Mouse (Mus musculus) kidney, postnatal 0 days (tissue): ENCODE results near the gene Calhm2. TPM values are rescaled to one million over a fixed set of nuclear protein-coding genes. Genes with fewer than 3 reads are reported as not detected.
"Not testable (repeated sequence)": the region's sequence is repeated elsewhere in the genome, so short reads cannot be mapped to it uniquely, and the experiment has no call there.

Experiments used
- ATAC-seq: fragments of 200-750 bp; cut with Nextera tagmentation; replicated peaks from 2 replicates; pipeline ENCODE4 v1.8.0; 2017; ENCODE audit warnings: low read depth, moderate number of reproducible peaks, moderate TSS enrichment, moderate library complexity; ENCODE audit not compliant: low FRiP score
- DNase-seq: peaks from one replicate; pipeline ENCODE4 v3.0.0-alpha.2; 2016; ENCODE audit warnings: low spot score
- H3K27ac ChIP-seq: fragments of 300-500 bp; sonication (generic); 2 replicates; pipeline ENCODE4 v1.5.1; 2014; ENCODE audit warnings: mild to moderate bottlenecking
- H3K27me3 ChIP-seq: fragments of 300-500 bp; sonication (generic); 2 replicates; pipeline ENCODE4 v1.6.1; 2014; ENCODE audit warnings: low read length, mixed read lengths; ENCODE audit not compliant: insufficient read depth
- H3K36me3 ChIP-seq: fragments of 300-500 bp; sonication (generic); 2 replicates; pipeline ENCODE4 v1.6.1; 2014; ENCODE audit warnings: low read length, mixed read lengths; ENCODE audit not compliant: insufficient read depth
- H3K4me1 ChIP-seq: fragments of 300-500 bp; sonication (generic); replicated peaks from 2 replicates; pipeline ENCODE4 v1.6.1; 2014; ENCODE audit warnings: antibody characterized with exemption, low read length, mixed read lengths; ENCODE audit not compliant: insufficient read depth
- H3K4me2 ChIP-seq: fragments of 300-500 bp; sonication (generic); 2 replicates; pipeline ENCODE4 v1.6.1; 2014; ENCODE audit warnings: mild to moderate bottlenecking, low read length, moderate library complexity, mixed read lengths
- H3K4me3 ChIP-seq: fragments of 300-500 bp; sonication (generic); replicated peaks from 2 replicates; pipeline ENCODE4 v1.5.1; 2014; ENCODE audit warnings: low read depth, low read length
- H3K9ac ChIP-seq: fragments of 300-500 bp; sonication (generic); 2 replicates; pipeline ENCODE4 v1.6.1; 2014; ENCODE audit warnings: low read depth, low read length
- H3K9me3 ChIP-seq: fragments of 300-500 bp; sonication (generic); replicated peaks from 2 replicates; pipeline ENCODE4 v1.6.1; 2016; ENCODE audit warnings: low read length, inconsistent platforms, mixed read lengths
- CTCF ChIP-seq: IDR thresholded peaks from 2 replicates; pipeline ENCODE4 v1.5.1; 2016; ENCODE audit warnings: antibody characterized with exemption, low read depth, mild to moderate bottlenecking, moderate library complexity
- WGBS: fragments of 180-500 bp; shearing (Covaris S2); extraction: QIAGEN DNeasy Blood & Tissue Kit; methylation state at CpG from one replicate; pipeline ENCODE4 v1.1.7; 2014; 5-methylcytosine and 5-hydroxymethylcytosine counted together
- polyA plus RNA-seq: library from polyadenylated mRNA; unstranded; fragments of >200 nt; fragmentation: Nextera tagmentation; extraction: Ambion mirVana; gene quantifications from 2 replicates; pipeline ENCODE4 v1.2.1, GENCODE M21; 2015

Gene Calhm2
- polyA plus RNA-seq, 1 experiment from 2014 or later, result 5.4 TPM

DNA sequence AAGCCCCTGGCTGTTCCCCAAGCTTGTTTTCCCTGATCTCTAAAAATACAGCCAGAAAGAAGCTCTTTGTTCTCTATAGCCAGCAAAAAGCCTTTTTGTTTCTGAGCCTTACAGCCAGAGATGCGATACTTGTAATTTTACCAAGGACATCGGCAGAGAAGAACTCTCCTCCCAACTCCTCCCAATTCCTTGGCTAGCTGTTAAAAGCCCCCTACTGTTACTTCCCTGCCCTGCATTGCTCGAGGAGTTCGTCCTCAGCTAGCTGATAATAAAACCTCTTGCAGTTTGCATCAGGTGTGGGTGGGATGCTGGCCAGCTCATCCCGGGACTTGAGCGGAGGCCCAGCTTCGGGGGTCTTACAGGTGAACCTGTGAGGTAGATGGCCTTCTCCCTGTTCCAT lies 1.5 kb upstream of the Calhm2 start:
- H3K36me3 ChIP-seq, H3K4me2 ChIP-seq, H3K27me3 ChIP-seq, H3K27ac ChIP-seq, H3K9me3 ChIP-seq, H3K4me3 ChIP-seq, H3K9ac ChIP-seq, H3K4me1 ChIP-seq, ATAC-seq: not testable (repeated sequence)
- DNase-seq, result peak; percentile 44
- 32% methylated on average over 7 of the region's 7 CpGs for WGBS
- TF ChIP-seq CTCF, result peak; percentile 24

DNA sequence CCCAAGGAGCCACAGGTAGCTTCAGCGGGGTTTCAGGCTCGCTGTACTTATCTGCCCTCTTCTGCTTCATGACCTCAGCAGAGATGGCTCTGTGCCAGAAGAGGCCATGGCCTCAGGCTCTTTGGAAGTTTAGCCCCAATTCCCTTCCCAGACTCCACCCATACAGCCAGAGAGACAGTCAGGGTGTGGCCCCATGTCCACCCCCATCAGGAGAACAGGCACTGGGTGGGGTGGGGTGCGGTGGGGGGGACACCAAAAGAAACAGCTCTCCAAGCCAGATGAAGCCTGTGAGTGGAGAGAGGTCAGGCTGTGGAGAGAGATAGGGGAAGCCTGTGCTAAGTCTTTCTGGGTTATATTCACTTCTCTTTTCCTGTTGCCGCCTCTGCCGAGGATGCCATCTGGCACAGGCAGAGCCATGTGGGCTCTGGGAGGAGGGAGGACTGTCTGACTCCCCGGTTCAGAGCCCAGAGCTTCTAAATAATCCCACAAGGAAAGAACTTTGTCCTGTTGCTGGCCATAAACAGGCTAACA lies 978 bp downstream of the Calhm2 start:
- H3K27me3 ChIP-seq, result no peaks in the 10 kb centered on the region
- no peaks in the 10 kb centered on the region for H3K9me3 ChIP-seq
- 25% methylated on average over 6 of the region's 6 CpGs for WGBS
- H3K4me2 ChIP-seq, result peak overlapping the region; percentile 66
- peak overlapping the region; percentile 69 for H3K9ac ChIP-seq
- H3K4me3 ChIP-seq, result peak overlapping the region; percentile 42
- peak; percentile 40 for DNase-seq
- TF ChIP-seq CTCF, result no peak
- peaks cover 9% of the 10 kb centered on the region; the same call in 1 of the 2 replicates for H3K4me1 ChIP-seq
- H3K27ac ChIP-seq, result peak overlapping the region; percentile 80
- H3K36me3 ChIP-seq, result 0 out of 2 replicates have a peak, but pooled peaks cover 5% of the 10 kb centered on the region
- ATAC-seq, result no peak; the same call in 1 of the 2 replicates

DNA sequence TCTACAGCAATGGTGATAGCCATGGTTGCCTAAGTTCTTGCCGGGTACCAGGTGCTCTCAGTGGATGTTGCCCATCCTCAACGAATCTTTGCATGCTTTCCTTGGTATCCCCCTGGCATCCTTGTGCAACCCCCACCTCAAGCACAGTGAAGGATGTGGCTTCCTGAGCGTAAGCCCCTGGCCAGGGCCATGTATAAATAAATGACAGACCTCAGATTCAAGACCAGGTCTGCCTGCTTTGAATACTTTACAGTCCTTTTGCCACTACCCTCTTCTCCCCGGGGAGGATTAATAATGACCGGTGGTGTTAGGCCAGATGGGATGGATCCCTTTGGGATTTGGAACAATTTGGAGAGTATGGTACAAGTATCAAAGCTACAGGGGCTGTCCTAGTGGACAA lies 1.9 kb downstream of the Calhm2 start:
- Histone ChIP-seq H3K9me3 (no peaks in the 10 kb centered on the region), H3K4me1 (peaks cover 9% of the 10 kb centered on the region; the same call in 1 of the 2 replicates), H3K9ac (no peak overlapping the region), H3K4me2 (no peak overlapping the region), H3K36me3 (peaks cover 10% of the 10 kb centered on the region; the same call in 1 of the 2 replicates), H3K4me3 (no peak overlapping the region), H3K27ac (no peak overlapping the region), H3K27me3 (no peaks in the 10 kb centered on the region)
- DNase-seq, result no peak
- no peak for ATAC-seq
- no peak for TF ChIP-seq CTCF
- 91% methylated on average over 5 of the region's 5 CpGs for WGBS

DNA sequence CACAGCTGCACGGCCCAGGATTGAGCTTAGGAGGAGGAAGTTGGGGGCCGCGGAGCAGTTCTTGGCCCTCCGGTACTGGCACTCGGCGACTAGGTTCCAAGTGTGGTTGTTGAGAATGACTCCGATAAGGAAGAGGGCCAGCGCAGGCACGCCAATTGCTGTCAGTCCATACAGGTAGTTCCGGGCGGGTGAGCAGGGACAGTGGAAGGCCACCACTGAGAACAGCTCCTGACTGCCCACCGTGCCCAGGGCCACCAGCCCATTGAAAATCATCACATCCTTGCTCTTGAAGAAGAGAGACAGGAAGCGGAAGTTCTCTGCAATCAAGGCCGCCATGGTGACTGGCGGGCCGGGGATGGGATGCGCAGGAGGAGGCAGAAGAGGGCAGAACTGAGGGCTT lies 2.5 kb downstream of the Calhm2 start:
- ATAC-seq (no peak), DNase-seq (no peak)
- TF ChIP-seq CTCF, result no peak
- H3K27ac ChIP-seq, result no peak overlapping the region
- H3K27me3 ChIP-seq, result no peaks in the 10 kb centered on the region
- no peak overlapping the region for H3K4me3 ChIP-seq
- H3K9me3 ChIP-seq, result no peaks in the 10 kb centered on the region
- H3K36me3 ChIP-seq, result peaks cover 14% of the 10 kb centered on the region; the same call in 1 of the 2 replicates
- peaks cover 9% of the 10 kb centered on the region; the same call in 1 of the 2 replicates for H3K4me1 ChIP-seq
- no peak overlapping the region for H3K4me2 ChIP-seq
- H3K9ac ChIP-seq, result no peak overlapping the region
- 92% methylated on average over 17 of the region's 17 CpGs for WGBS

DNA sequence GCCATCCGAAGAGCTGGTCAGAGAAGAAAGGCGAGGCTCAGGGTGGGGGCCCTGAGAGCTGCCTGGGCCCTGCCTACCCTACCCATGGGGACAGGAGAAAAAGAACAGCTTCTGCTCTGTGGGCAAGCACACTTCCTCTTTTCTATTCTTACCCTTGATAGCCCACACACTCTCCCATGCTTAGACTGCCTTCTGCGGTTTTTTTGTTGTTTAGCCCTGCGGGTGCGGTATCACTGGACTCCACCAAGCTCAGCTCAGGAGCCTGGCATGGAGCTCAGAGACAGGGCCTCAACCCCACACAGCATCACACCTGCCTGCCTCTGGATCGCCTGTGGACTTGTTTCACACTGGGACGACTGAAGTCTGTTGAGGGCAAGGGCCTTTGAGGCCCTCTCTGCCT lies 4.9 kb downstream of the Calhm2 start:
- Histone ChIP-seq H3K4me2 (no peak overlapping the region), H3K4me1 (peaks cover 9% of the 10 kb centered on the region; the same call in 1 of the 2 replicates), H3K4me3 (no peak overlapping the region), H3K27me3 (no peaks in the 10 kb centered on the region), H3K27ac (no peak overlapping the region), H3K9me3 (no peaks in the 10 kb centered on the region), H3K36me3 (peaks cover 34% of the 10 kb centered on the region), H3K9ac (no peak overlapping the region)
- TF ChIP-seq CTCF, result no peak
- 88% methylated on average over 7 of the region's 7 CpGs for WGBS
- DNase-seq (no peak), ATAC-seq (no peak)

DNA sequence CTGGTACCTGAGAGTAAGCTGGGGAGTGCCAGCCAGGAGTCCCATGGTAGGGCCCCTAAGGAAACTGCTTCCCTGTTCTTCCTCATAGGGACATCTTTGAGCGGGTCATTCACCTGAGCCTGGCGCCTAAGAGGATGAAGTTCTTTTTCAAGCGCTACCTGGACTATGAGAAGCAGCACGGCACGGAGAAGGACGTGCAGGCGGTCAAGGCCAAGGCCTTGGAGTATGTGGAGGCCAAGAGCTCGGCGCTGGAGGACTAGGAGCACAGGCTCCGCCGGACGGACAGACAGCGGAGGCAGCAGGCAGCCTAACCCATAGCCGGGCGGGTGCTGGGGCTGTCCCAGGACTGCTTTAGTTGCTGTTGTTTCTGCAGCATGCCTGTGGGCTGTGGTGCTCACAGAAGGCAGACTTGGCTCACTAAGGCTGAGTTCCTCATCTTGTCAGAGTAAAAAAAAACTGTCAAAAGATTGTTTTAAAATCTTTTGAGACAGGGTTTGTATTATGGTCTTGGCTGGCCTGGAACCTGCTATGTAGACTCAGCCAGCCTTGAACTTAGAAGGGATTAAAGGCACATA lies 7.5 kb downstream of the Calhm2 start:
- Histone ChIP-seq H3K27ac (no peak overlapping the region), H3K4me1 (no peaks in the 10 kb centered on the region), H3K9ac (no peak overlapping the region), H3K27me3 (no peaks in the 10 kb centered on the region), H3K9me3 (no peaks in the 10 kb centered on the region), H3K4me2 (no peak overlapping the region), H3K4me3 (no peak overlapping the region), H3K36me3 (peaks cover 57% of the 10 kb centered on the region)
- TF ChIP-seq CTCF, result no peak
- DNase-seq (no peak), ATAC-seq (no peak)
- WGBS, result 92% methylated on average over 15 of the region's 15 CpGs

DNA sequence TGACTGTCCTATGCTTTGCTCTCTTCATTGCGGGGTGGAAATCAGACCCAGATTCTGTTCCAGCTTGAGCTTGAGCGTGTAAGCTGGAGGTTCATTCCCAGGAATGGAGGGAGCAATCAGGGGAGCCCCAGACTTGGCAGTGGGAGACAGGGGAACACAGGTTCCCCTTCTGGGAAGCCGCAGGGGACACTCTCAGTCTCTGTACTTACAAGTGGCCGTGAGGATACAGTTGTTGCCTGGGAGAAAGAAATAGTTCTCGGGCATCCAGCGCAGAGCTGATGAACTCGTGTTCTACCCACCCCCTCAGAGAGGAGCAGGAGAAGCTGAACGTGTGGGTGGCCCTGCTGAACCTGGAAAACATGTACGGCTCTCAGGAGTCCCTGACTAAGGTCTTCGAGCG lies 9.3 kb downstream of the Calhm2 start:
- Histone ChIP-seq H3K4me3 (no peak overlapping the region), H3K36me3 (peaks cover 69% of the 10 kb centered on the region), H3K4me1 (no peaks in the 10 kb centered on the region), H3K4me2 (no peak overlapping the region), H3K9me3 (no peaks in the 10 kb centered on the region), H3K27ac (no peak overlapping the region), H3K9ac (no peak overlapping the region), H3K27me3 (no peaks in the 10 kb centered on the region)
- WGBS, result 89% methylated on average over 11 of the region's 11 CpGs
- ATAC-seq (no peak), DNase-seq (no peak)
- TF ChIP-seq CTCF, result no peak
